Mouse (Mus musculus): ENCODE data around the gene Samhd1.

DNA sequence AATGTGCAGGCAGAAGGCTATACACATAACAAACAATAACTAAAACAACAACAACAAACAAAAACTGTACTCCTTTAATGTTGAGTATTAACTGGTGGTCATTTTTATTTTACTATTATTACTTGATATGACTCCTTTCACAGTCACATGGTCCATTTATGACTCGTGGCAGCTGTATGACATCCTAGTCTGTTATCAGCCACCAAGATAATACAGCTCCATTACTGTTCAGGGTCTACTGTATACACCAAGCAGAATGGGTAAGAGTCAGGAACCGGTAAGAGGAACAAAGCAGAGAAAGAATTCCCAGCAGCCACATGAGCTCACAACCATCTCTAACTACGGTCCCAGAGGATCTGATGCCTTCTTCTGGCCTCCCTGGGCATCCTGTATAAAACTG, 9.8 kb downstream of the Samhd1 start:
- TF ChIP-seq POLR2A (IDR thresholded peaks at IDR 0.05; ENCODE audit: control insufficient read depth, extremely low read depth, insufficient read depth, low read length, poor library complexity) (no peak), CTCF (IDR thresholded peaks at IDR 0.05; ENCODE audit: borderline replicate concordance, control insufficient read depth, extremely low read depth, insufficient read depth, low read length, poor library complexity) (no peak)

Data from thymus, adult 2 months (tissue).